Mouse (Mus musculus): Measurements from ENCODE around the gene Gm4907. TPM values are rescaled to one million over a fixed set of nuclear protein-coding genes. Genes with fewer than 3 reads are reported as not detected.
"Not testable (repeated sequence)": the region's sequence is repeated elsewhere in the genome, so short reads cannot be mapped to it uniquely, and the experiment has no call there.

Gene Gm4907
- total RNA-seq (2021): not detected
- long read RNA-seq, experiment 1: 0 reads
- long read RNA-seq, experiment 2: 0 reads

DNA sequence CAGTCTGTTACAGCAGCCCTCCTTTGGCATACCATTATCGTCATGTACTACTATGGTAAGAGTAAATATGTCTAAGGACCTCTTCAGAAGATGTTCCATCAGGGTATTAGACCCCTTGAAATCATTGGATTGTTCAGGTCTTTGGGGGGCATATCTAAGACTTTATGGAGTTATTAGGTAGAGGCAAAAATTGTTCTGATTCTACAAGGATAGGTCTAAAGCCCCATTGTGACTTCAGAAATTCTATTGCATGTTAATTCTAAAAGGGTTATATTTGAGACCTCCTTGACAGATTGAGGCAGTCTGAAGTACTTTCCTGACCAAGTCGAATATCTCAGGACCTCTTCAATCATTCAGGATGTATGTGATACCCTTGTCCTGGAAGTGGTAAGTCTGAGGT is at the start of gene Gm4907:
TSS of gene Gm4907 (plus strand) at position 301 of the 400 bp plus-strand sequence.
- DNase-seq: not testable (repeated sequence)

DNA sequence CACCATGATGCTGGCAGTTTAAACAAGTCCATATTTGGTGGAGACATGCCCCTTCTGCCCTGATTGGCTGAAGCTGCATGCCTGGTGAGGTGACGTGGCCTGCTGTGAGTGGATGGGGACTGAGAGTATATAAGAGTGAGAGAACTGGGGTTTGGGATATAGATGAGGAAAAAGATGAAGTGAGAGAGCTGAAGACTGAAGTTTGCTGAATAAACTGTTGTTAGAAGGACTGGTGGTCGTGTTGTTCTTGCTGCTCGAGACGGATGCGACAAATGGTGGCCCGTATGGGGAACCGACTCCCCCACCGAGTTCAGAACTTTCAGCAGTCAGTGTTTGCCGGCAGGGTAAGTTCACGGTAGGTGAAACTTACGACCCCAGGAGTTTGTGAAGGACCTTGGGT is 48.6 kb upstream of the Gm4907 start:
- not testable (repeated sequence) for DNase-seq

DNA sequence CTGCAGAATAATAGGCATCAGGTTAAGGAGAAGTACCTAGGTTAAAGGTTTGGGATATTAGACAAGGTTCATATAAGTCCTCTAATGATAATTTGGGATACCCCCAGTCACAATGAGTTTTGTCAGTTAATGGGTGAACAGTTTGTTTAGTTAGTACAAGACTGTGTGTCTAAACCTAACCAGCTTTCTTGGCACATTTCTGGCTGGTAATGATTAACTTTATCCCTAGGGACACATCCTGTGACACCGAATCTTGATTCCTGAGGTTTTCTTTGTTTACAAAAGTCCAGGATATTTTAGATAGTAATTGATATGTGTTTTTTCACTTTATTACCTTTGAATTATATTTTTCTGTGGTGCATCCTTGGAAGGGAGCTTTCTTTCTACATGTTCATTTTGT is 41.4 kb upstream of the Gm4907 start:
- DNase-seq: no peak

DNA sequence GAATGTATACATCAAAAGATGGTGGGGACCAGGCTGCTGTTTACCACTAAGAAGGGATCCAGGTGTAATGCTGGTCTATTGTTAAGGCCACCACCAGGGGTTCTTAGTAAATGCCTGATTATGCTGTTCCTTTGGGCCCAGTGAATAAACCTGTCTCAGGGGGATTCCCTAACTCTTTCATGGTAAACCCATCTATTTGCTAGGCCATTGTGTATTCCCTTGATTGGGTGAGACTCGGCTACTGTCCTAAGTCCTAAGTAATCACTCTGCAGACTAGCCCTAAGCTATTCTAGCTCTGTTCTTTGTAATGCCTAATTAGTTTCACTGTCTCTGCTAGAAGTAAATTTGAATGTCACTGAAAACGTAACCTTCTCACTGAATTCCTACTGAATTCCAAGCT is 71.8 kb downstream of the Gm4907 start:
- no peak for DNase-seq

Other genes with a start within 250 kb of the Gm4907 start
- gene Wdr44, start 189.5 kb upstream of the Gm4907 start, total RNA-seq (2021): 10 to 100 TPM; 10.1 to 13.3 TPM
- not detected for gene Gm4985, start 76.4 kb downstream of the Gm4907 start, total RNA-seq (2021)